Mouse (Mus musculus) large intestine, adult 2 months (tissue): ENCODE data around the gene Zfp652. TPM values are rescaled to one million over a fixed set of nuclear protein-coding genes. Genes with fewer than 3 reads are reported as not detected.
"Not testable (repeated sequence)": the region's sequence is repeated elsewhere in the genome, so short reads cannot be mapped to it uniquely, and the experiment has no call there.

ENCODE experiments used
- DNase-seq: peaks from one replicate; pipeline ENCODE4 v3.0.0-alpha.2; 2012; ENCODE audit warnings: low read depth, low spot score
- WGBS: fragments of 180-500 bp; shearing (Covaris S2); methylation state at CpG from one replicate; pipeline ENCODE4 v1.1.7; 2018; 5-methylcytosine and 5-hydroxymethylcytosine counted together
- polyA plus RNA-seq: library from polyadenylated mRNA; depleted of rRNA; stranded (reverse); fragments of >200 nt; gene quantifications from 2 replicates; pipeline ENCODE4 v1.2.3, GENCODE M21; 2012; rRNA removed

Zfp652 gene
- polyA plus RNA-seq: 11.6 and 16.5 TPM in 2 replicates

DNA sequence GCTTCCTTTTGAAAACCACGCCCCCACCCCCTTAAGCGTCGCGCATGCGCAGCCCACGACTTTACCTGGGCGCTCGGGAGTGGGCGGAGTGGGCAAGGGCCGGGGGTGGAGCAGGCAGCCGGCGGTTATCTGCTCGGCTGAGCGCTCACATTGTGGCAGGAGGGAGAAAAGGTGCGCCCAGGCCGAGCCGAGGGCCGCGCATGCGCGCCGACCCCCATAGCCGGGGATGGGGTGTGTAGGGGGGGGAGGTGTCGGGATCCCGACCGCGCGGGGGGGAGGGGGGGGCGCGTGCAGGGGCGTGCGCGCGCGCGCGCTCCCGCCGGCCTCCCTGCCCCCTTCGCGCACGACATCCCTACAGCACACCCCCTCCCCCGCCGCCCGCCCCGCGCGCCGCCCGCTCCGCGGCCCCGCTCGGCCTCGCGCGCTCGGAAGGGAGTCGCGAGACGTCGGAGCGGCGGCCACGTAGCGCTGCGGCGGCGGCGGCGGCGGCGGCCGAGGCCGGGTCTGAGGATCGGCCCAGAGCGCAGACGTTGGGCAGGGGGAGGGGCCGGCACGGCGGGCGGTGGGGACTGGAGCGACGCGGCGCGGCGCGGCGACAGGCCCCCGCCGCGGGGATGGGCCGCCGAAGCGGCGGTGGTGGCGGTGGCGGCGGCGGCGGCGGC is at the start of gene Zfp652:
Gene Zfp652, plus strand, starts transcription at position 111 of the 662 bp plus-strand sequence.
- peak; percentile 79 for DNase-seq
- WGBS: under 1% methylated on average over 61 of the region's 103 CpGs

DNA sequence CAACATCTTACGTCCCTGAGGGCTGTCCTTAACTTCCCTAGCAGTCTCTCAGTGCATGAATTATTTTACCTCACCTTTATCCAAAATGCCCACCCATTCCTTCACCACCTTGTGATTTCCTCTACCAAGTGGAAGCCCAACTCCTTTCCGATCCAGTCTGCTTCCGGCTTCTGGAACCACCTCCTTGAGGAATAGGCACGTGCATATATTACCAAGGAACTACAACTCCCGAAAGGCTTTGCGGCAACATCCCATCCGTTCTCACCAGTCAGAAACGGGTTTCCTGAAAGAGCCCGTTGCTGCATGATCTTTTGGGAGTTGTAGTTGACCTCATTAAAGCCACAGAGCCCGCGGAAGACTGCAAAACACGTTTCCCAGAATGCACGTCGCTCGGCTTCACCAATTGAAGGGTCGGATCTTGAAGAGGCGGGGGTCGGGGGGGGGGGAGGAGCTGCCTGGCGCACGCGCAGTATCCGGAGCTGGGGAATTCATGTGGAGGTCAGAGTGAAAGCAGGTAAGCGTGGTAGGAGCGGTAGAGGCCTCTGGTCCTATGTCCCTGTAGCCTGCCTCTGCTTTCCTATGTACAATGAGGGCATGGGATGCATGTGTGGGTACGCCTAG is 45.8 kb upstream of the Zfp652 start, which contains the start of gene Phb:
Gene Phb, plus strand, starts transcription at position 429 of the 621 bp plus-strand sequence.
- under 1% methylated on average over 25 of the region's 25 CpGs for WGBS
- DNase-seq: peak; percentile 99

DNA sequence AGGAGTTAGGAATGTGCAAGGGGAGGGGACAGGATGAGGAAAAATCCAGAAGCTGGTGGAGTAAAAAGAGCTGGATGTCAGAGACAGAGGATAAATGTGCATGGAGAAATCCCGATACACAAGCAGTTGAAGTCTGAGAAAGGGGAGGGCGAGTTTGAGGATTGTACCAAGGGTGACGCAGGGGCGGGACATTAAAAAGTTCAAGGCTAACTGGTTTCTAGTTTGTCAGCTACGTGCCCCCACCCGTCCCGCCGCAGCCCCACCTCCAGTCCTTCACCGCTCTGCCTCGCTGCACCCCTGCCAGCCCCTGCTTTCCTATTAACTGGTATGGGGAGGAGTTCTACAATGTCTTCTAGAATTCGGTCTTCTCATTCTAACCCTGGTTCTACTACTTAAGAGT is 45.3 kb upstream of the Zfp652 start:
- under 1% methylated on average over 11 of the region's 11 CpGs for WGBS
- DNase-seq: no peak

DNA sequence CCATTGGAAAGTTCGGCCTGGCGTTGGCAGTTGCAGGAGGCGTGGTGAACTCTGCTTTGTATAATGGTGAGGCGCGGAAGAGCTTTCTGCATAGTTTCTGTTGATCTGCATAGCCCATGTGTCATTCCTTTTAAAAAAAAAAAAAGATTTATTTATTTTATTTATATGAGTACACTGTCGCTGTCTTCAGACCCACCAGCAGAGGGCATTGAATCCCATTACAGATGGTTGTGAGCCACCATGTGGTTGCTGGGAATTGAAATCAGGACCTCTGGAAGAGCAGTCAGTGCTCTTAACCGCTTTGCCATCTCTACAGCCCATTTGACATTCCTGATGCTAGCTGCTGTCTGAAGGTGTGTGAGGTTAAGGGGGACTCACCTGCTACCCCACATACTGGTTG is 44.4 kb upstream of the Zfp652 start:
- WGBS: 70% methylated on average over 7 of the region's 7 CpGs
- DNase-seq: not testable (repeated sequence)

DNA sequence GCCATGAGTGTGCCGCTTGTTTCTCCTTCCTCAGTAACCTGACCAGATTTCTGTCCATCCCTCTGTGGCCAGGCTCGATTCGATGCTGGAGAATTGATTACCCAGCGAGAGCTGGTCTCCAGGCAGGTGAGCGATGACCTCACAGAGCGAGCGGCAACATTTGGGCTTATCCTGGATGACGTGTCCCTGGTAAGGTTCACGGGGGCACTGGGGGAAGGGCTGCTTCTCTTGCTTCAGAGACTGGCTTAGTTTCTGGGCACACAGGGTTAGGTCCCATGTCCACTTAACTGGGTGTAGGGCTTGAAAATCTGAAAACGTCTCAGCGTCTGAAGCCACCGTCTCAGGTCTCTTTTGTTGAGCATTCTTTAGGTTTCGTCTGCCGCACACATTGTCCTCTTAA is 37.0 kb upstream of the Zfp652 start:
- 93% methylated on average over 14 of the region's 14 CpGs for WGBS
- no peak for DNase-seq

DNA sequence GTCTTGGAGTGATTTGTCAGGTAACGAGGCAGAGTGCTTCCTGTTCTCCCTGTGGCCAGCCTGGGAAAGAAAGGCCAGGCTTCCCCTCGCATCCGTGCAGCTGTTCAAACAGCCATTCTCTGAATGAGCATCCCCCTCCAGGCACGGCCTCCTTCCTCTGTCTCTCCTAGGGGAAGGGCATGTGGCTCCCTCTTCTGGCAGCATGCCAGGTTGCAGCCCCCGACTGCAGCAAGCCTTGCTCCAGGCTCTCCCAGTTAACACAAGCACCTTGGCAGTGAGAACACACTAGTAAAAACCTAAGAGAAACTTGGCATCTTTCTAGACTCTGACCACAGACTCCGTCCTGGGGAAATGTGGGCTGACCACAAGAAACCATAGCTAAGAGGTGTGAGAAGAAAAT is 36.2 kb upstream of the Zfp652 start:
- 51% methylated on average over 6 of the region's 6 CpGs for WGBS
- no peak for DNase-seq

DNA sequence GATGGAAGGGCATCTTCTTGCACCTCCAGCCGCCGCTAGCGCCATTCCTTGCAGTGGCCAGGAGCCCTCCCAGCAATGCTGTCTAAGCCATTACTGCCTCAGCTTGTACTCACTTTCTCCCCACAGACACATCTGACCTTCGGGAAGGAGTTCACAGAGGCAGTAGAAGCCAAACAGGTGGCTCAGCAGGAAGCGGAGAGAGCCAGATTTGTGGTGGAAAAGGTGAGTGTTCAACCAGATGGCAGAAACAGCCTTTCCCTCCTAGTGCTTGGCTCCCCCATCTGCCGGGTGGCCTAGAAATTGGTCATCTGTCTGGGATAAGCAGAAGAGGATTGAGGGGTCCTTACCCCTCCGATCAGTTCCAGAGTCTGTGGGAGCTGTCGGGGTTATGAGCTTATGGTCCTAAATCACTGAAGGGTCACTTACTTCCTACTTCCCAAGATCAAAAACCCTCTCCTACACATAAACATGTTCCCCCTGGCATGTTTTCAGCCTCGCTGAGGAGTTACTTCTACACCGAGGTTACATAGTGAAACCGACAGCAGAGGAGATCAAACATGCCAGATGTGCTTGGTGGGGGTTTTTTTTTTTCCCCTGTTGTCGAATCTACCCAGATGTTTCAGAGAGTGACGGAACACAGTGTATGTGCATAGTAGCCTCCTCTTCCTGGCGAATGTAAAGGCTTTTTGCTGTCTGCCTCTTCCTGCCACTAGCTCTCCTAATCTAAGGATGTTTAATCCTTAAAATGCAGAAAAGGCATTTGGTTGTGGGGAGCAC is 34.4 kb upstream of the Zfp652 start:
- WGBS: 87% methylated on average over 14 of the region's 14 CpGs
- DNase-seq: no peak

DNA sequence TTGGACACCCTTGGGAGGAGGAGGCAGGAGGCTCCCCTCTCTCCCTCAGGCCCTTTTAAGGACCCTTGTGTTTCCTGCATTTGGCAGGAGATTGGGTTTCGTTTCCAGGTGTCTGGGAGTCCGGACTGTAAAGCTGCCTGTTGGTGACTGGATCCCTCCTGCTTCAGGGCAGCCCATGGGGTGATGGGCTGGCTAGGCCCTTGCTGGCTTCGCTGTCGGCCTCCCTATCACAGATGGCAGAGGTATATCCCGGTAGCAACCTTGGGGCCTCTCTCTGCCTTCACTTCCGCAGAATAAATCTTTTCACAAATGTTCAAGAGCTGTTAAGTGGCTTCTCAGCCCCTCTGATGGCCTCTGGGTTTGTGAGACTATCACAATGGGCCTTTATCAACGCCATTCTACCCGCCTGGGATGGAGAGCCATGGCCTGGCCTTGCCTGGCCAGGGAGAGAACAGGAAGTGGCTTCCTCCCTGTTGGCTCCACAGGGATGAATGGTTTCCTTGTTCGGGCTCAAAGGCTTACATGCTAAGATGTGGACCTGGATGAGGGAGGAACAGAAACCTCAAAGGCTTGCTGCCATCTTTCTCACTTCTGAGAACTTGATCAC is 30.4 kb upstream of the Zfp652 start:
- WGBS: 80% methylated on average over 9 of the region's 9 CpGs
- DNase-seq: no peak

DNA sequence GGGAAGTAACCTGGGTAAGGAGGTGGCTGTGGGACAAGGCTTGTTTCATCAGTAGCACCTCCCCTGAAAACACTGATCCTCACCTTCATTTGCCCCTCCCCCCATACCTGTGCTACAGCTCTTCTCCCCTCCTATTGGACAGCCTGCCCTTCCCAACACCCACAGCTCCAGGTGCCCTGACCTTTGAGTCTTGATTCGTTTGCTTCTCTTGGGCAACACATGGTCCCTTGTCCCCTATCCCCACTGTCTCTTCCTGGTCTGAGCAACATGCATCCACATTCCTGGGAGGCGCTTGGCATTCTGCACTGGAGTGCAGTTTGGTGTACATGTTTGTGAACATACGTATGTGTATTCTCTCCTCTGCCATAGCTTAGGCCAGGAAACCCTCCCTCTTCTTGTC is 29.5 kb upstream of the Zfp652 start:
- DNase-seq: no peak
- 65% methylated on average over 3 of the region's 3 CpGs for WGBS

DNA sequence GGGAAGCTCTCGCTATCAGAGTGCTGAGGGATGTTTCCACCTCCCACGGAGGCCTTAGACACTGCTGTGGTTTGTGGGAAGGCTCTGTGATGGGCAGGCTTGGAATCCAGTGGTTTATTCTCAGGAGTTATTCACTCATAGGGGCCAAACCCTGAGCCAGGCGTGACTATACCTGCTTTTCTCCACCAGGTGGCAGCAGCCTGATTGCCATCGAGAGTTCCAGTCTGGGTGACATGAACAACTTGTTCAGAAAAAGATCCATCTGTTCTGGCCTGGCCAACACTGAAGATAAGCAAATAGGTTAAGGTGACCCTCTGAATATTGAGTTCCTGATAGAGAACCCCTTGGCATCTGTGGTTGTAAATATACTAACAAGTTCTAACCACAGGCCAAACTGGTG is 26.4 kb upstream of the Zfp652 start:
- peak; percentile 51 for DNase-seq
- 5% methylated on average over 4 of the region's 4 CpGs for WGBS

DNA sequence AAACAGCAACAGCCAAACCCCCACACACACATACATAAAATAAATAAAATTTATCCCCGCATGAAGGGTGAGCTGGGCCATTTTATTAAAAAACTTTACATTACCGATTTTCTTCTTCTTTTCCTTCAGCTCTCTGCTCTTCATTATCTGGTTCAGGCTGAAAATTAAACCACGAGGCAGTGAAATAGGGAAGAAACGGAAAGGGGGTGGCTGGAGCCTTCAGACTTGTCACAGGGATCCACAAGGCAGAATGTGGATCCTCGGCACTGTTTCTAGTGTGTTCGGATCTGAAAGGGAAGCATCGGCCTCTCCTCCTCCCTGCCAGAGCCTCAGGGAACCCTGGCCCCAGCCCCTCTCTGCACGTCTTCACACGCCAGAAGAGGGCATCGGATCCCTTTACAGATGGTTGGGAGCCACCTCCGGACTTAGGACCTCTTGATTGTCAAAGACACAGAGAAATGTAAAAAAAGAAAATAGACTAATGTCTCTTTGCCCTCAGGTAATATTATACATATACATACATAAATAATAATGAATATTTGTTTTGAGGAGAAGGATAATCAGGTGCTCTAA is 25.3 kb upstream of the Zfp652 start:
- 68% methylated on average over 11 of the region's 11 CpGs for WGBS
- DNase-seq: no peak

DNA sequence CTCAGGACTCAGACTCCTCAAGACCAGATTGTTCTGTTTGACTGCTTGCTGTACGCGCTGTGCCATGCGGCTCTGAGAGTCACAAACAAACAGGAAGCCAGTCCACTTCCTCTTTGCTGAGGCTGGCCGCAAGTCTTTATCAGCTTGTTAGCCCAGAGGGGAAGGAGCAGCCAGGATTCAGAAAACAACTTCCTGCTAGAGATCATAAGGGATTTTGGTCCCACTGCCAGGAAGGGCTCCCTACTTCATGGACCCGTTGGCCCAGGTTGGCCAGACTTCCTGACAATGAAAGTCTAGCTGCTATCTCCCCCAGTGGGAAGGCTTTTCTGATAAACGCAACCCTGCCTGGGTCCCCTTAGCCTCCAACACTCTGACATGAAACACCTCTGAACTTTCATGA is 24.0 kb upstream of the Zfp652 start:
- DNase-seq: no peak
- WGBS: 22% methylated on average over 6 of the region's 6 CpGs

DNA sequence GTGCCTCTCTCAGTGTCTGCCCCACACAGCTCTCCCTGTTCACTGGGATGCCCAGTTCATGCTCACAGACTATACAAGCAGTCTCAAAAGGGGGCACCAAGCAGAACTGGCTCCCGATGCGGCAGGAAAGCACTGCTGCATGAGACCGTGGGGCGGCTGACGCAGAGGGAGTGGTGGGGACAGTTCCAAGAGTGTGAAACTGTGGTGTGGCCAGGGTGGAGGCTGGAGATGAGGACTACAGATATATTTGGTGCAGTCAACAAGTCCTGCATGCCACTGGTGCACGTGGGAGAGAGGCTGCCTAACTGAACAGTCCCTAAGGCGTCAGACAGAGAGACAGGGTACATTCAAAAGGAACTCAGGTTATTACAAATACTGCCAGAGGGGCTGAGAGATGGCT is 23.5 kb upstream of the Zfp652 start:
- no peak for DNase-seq
- WGBS: 55% methylated on average over 7 of the region's 7 CpGs

DNA sequence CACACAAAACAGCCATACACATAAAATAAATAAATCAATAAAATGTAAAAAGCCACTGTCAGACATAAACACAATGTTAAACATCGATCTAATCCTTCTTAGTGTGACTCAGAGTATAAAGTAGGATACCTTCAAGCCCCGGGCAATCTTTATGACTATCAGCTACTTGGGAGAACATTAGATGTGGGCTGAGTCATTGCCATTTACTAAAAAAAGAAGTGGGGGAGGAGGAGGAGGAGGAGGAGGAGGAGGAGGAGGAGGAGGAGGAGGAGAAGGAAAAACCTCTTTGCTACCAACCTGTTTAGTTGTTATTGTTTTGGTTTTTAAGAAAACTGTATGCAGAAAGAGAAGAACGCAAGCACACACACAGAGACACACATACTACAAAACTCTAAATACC is 22.9 kb upstream of the Zfp652 start:
- no peak for DNase-seq
- WGBS: 42% methylated on average over 3 of the region's 3 CpGs

DNA sequence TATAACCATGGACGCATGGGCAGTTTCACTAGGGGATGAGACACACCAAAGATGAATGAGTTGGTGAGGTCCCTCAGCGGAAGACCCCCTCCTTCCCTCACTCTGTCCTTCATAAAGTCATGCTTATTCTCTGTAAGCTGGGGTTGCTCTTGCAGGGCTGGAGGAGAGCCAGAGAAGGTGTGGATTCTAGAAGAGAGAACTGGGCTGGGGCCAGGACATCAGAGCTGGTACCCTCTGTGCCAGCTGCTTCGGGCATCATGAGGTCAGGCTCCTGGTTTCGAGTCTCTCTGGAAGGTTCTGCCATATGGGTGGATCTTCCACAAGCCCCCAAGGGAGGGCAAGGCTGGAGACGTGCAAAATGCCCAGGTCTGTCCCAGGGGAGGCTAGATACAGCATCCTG is 13.9 kb upstream of the Zfp652 start:
- WGBS: 38% methylated on average over 5 of the region's 5 CpGs

DNA sequence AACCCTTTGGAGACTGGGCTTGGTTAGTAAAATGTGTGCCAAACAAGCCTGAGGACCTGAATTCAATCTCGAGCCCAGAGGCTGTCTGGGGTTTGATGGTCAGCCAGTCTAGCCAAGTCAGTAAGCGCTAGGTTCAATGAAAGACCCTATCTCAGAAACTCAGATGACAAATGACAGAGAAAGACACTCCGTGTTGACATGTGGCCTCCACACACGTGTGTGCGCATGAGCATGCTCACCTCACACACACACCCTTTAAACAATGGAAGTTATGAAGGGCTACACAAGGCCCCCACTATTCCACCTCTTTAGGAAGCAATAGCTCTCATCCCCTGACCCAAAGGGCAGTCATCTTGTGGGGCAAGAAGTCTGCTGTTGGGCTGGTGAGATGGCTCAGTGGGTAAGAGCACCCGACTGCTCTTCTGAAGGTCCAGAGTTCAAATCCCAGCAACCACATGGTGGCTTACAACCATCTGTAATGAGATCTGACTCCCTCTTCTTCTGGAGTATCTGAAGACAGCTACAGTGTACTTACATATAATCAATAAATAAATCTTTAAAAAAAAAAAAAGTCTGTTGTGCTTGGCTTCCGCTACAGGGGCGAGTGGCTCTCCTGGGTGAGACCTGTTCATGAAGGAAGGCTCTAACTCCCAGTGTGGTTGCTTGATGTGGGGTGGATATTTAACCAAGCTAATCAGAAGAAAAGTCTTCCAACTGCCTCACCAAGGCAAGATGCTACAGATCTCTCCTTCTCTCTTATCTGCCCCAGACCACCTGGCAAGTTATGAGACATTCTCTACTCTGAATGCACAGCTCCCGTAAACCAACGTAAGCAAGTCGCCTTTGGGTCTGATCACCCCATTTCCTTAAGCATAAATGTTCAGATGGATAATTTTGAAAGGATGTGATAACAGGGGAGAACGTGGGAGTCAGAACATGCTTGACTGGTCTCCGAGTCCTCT is 11.4 kb upstream of the Zfp652 start:
- 90% methylated on average over 13 of the region's 13 CpGs for whole genome bisulfite sequencing
- no peak for DNase-seq

More for the DNA sequence above, 13.9 kb upstream of the Zfp652 start:
- DNase-seq: no peak

DNA sequence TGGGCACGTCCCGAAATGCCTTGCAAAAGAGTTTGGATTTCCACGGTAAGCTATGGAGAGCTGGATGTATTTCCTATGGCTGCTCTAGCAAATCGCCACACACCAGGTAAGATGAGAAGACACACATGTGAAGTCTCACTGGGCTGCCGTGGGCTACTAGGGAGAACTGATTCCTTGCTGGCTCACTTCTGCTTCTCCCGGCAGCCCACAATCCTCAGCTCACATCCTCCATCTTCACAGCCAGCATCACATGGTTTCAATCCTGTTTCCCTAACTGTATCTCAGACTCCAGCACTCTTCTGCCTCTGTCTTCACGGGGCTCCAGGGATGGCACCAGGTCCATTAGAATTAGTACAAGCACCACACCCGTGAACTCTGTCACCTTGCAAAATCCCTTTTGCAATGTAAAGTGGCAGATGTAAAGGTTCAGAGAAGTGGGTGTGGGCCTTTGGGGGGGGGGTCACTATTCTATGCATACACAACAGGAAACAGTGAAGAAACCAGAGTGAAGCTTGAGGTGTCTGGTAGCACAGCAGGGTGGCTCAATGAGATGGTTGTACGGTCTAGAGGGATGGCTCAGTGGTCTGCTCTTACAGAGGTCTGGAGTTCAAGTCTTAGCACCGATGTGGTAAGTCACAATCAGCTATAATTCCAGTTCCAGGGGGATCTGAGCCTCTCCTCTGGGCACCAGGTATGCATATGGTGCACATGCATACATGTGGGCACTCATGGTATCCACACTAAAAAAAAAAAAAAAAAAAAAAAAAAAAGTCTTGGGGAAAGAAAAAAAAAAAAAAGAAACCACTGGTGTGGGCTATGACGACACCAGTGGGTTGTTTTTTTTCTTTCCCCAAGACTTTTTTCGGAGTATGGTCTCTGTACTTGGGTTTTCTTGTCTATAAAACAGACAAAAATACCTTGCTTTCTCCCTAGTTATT is 8.2 kb upstream of the Zfp652 start:
- DNase-seq: no peak
- 87% methylated on average over 12 of the region's 12 CpGs for WGBS

DNA sequence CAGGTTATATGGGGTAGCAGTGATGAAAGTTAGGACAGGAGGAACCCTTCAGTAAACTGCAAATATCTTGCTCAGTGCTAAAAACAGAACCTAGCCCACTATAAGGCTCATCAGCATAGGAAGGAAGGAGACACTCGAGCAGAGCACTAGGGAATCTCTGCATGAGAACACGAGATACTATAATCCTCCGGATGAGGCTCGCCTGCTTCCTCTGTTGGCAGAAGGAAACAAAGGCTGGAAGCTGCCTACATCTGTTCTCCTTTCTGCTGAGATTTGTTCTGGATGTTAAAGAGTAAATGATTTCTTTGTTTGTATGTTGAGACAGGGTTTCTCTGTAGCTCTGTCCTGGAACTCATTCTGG is 7.5 kb upstream of the Zfp652 start:
- no peak for DNase-seq
- 76% methylated on average over 4 of the region's 4 CpGs for WGBS
